Mouse (Mus musculus): ENCODE data around the gene Rasgrf2.

GRCm38 (mm10) chr13:91911211-91911610, 220.2 kb downstream of the Rasgrf2 start:
- TF ChIP-seq CTCF (IDR thresholded peaks at IDR 0.05; ENCODE audit: low read depth, low read length) (no peak), TAL1 (conservative IDR thresholded peaks at IDR 0.05; ENCODE audit: low read depth, low read length) (no peak)

All from G1E (cell line).